Mouse (Mus musculus) CD4-positive, CD25-positive, alpha-beta regulatory T cell, adult 4 months (primary cell): Measurements from ENCODE around the gene Sla2. TPM values are rescaled to one million over a fixed set of nuclear protein-coding genes. Genes with fewer than 3 reads are reported as not detected.
"Not testable (repeated sequence)": the region's sequence is repeated elsewhere in the genome, so short reads cannot be mapped to it uniquely, and the experiment has no call there.

Experiments
- ATAC-seq: one replicate; pipeline ENCODE4 v1.8.0; 2017
- polyA plus RNA-seq, 2 experiments: library from polyadenylated mRNA; unstranded; fragments of 100-300 nt; shearing (Covaris generic); gene quantifications; one replicate each; pipeline ENCODE4 v1.2.1; 2017

Gene Sla2
- polyA plus RNA-seq, 2 experiments from 2014 or later = 68.5 to 86.7 TPM

GRCm38 (mm10) chr2:156901344-156901743, 14.4 kb upstream of the Sla2 start:
- no peak for ATAC-seq

- ATAC-seq = no peak
These were observed 12.2 kb upstream of the Sla2 start for GRCm38 (mm10) chr2:156899184-156899583.

- no peak for ATAC-seq
These were observed 11.4 kb upstream of the Sla2 start for GRCm38 (mm10) chr2:156898374-156898773.

DNA sequence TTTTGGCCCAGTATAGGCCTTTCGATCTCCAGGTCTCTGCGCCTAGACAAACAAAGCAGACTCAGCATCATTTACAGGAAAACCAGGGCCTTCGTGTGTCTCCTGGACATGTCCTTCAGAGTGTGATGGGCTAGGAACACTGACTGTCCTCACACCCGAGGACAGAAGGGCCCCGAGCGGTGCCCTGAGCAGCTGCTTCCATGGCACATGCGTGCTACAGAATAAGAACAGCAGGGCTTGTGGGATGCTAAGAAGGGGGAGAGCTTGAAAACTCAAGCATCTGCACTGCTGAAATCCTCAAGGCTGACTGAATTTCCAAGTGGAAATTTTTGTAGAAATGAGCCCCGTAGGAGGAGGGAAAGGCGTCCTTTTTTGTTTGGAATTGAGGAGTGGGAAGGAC, 10.0 kb upstream of the Sla2 start:
- ATAC-seq = no peak

DNA sequence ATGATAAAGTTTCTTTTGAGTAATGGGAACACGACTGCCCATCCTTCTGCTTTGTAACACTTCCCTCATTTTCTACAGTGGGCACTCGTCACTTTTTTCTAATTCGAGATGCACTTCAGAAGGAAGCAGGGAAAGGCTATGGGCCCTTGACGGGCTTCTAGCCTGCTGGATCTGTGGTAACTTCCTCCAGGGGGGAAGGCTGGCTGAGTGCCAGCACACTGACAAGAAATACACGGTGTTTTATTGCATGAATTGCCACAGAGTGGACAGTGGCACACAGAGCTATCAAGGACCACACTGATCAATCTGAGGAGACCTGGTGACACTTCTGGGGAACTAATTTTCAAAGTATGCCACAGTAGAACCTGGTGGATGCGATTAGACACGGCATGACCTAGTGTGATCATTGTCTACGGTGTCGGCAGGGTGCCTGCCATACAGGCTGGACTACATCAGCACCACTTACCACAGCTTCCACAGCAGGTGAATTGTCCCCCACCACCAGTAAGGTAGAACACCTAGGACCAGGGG, 9.5 kb upstream of the Sla2 start:
- ATAC-seq = no peak

- ATAC-seq = no peak
These were observed 7.7 kb upstream of the Sla2 start for GRCm38 (mm10) chr2:156894496-156895265.

DNA sequence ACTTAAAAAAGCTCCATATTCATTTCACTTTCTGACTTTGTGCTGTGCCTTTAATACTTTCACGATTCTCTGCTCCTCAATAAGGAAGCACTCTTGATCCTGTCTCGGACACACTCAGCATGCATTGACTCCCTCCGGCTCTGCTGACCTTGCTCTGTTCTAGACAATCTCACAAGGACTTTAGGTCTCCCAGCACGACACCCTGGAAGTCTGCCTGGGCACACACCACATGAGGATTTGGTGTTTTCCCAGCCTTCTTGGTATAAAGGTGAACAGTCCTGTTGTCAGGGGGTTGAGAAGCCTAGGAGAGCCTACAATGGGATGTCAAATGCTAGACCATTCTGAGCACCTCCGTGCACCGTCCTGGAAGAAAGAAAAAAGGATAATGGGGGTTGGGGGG, 5.8 kb upstream of the Sla2 start:
- ATAC-seq = no peak

- ATAC-seq = no peak
These were observed 5.2 kb upstream of the Sla2 start for GRCm38 (mm10) chr2:156892240-156892639.

DNA sequence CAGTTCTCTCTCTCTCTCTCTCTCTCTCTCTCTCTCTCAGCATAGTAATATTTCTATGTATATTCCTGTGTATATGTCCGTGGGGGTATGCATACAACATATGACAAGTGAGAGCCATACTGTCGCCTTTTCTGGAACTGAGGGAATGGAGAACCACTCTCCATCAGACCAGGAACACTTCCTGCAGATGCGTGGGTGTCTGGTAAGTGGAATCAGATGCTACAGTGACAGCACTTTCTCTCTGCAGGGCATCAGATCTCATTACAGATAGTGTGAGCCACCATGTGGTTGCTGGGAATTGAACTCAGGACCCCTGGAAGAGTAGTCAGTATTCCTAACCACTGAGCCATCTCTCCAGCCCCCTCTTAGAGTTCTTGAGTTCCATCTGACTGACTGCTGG, 1.5 kb upstream of the Sla2 start:
- no peak for ATAC-seq

- peak; percentile 39 for ATAC-seq
These were observed 834 bp downstream of the Sla2 start for GRCm38 (mm10) chr2:156886084-156886631.

- not testable (repeated sequence) for ATAC-seq
These were observed 1.3 kb downstream of the Sla2 start for GRCm38 (mm10) chr2:156885666-156886065.

DNA sequence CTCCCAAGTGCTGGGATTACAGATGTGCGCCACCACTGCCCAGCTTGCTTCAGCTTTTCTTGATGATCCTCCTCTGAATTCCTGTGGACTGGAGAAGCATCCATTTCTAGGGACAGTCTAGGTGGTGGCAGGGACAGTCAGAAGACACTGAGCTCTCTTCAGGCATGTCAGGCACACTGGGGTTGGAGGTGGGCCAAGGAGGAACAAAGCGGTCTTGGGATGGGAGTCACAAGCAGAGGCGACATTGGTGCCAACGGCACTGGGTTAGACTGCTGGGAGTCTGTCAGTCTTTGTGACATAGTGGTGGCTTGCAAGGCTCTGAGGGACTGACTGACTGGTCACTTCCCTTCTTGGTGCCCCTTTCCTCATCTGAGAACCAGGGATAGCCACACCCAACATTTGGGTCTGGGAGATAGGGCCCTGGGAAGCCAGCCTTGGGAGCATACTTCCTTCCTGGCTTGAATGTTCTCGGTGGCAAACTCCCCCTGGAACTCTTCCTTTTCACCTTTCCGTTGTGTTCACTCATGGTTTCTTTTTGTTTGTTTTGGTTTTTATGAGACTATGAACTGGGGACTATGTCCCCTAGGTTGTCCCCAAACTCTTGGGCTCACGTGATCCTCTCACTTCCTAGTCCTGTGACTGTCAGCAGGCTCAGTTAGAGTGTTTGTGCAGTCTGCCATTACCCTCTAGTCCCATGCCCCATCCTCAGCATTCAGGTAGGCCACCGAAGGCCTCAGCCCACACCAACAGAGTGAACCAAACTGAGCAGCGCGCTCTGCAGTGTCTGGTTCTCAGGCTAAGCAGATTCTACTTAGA, 2.4 kb downstream of the Sla2 start:
- no peak for ATAC-seq

GRCm38 (mm10) chr2:156882431-156883001, 4.5 kb downstream of the Sla2 start:
- peak; percentile 35 for ATAC-seq

DNA sequence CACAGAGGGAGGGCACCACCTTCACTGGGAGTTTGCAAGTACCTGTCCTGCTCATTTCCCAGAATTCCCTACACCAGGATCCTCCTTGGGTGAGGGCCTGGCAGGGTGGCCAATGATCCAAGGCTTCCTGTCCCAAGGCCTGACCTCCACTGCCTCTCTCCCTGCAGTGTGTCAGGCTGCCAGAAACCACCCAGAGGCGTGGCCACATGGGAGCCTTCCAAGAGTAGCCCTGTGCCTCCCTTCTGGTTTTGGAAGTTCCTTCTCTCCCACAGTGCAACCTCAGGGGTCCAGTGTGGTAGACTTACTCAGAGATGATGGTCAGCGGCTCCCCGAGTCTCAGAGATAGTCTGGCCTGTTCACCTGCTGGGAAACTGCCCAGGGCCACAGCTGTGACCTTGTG, 7.5 kb downstream of the Sla2 start:
- ATAC-seq = no peak

- peak; percentile 89 for ATAC-seq
These were observed 9.3 kb downstream of the Sla2 start for GRCm38 (mm10) chr2:156877726-156878125.

- ATAC-seq = no peak
These were observed 12.1 kb downstream of the Sla2 start for GRCm38 (mm10) chr2:156874760-156875510.

DNA sequence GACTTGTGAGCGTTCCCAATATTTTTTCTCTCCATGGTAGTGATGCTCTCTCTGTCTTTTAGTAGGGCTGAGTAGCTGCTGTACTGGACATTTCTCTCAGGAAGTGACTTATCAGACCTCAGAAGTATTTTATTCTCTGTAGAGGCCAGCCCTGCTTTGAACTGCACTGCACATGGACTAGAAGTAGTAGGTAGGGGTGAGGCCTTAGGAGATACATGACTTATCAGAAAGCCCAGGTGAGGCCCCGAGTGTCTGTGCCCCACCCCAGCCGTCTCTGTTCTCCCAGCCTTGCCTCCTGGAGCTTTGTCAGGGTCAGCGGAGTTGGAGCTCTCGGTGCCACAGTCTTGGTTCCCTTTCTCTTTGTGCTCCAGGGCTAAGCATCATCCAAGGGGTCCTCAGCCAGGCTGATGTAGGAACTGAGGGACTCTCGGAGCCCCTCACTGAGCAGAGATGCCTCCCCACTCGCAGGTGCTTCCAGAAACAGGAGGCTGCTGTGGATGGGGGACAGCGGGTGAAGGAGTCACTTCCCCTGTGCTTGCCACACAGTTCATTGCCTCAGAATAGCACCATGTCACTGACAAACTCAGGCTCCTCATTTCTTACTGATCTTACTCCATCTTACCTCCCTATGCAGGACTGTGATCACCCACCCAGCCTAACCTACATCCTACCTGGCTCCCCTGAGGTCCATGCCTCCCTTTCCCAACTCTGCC, 12.8 kb downstream of the Sla2 start:
- ATAC-seq = no peak

DNA sequence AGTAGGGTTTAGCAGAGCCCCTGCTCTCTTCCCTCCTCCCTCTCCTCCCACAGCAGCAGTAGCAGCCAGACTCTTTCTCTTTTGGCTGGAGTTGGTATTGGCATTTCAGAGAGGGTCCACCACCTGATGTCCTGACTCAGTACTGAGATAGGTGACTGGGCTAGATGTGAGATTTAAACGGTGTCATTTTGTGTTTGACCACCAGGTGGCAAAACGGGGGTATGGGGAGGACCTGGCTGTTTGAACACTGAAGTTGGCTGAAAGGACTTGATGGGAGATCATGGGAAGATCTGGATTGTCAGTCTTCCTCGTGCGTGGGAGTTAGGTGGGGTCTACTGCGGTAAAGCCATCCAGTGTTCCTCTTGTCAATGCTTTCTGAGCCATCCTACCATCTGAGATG, 13.4 kb downstream of the Sla2 start:
- ATAC-seq = peak; percentile 42

- ATAC-seq = no peak
These were observed 16.5 kb downstream of the Sla2 start for GRCm38 (mm10) chr2:156870519-156870918.

DNA sequence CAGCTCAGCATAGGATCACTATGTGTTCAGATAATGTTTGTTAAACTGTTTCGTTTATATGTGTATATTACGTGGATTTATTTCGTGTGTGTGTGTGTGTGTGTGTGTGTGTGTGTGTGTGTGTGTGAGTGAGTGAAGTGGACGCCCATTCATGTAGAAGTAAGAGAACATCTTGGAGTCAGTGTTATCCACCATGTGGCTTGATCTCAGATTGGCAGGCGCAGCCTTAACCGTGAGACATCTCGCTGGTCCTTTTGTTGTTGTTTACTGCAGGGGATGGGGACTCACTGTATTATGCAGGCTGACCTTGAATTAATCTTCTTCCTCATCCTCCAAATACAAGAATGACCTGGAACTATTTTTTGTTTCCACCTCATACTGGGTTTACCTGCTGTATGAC, 17.4 kb downstream of the Sla2 start:
- no peak for ATAC-seq

DNA sequence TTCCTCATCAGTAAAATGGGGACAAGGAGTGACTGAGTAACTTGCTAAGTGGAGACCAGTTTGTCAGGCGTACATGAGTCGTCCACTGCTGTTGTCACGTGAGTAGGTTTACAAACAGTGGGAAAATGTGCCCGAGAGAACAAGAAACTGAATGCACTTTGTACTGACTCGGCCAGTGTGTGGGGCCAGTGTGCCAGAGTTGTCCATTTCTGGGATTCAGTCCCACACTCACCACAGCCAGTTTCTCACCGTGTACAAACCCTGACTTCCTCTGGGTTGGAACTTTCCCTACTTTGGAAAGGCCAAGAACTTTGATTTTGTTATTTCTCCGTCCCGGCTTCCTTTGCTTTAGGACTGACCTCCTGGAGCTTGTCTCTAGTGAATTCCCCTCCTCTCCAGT, 18.0 kb downstream of the Sla2 start:
- ATAC-seq = no peak

DNA sequence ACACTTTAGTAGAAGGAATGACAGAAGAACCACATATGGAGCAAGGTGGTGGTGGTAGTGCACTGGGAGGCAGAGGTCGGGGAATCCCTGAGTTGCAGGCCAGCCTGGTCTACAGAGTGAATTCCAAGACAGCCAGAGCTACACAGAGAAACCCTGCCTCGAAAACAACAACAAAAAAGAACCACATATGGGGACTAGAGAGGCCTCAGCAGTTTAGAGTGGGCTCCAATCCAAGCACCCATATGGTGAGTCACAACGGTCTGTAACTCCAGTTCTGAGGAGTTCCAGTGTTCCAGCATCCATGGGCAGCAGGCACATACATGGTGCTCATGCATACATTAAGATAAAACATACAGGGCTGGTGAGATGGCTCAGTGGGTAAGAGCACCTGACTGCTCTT, 22.5 kb downstream of the Sla2 start:
- no peak for ATAC-seq
